Mouse (Mus musculus) cerebellum, postnatal 25 days (tissue): ENCODE measurements at regions not wholly inside any gene's neighbourhood (a gene's known extent, or its start where the extent isn't known, plus 50 kb on each side); places are given as distances from the start of the nearest gene placed in this dataset.

ENCODE experiments used
- DNase-seq, 2 experiments: peaks; one replicate each; pipeline ENCODE4 v3.0.0; 2021; ENCODE audit warnings: mixed read lengths in 2 of 2

DNA sequence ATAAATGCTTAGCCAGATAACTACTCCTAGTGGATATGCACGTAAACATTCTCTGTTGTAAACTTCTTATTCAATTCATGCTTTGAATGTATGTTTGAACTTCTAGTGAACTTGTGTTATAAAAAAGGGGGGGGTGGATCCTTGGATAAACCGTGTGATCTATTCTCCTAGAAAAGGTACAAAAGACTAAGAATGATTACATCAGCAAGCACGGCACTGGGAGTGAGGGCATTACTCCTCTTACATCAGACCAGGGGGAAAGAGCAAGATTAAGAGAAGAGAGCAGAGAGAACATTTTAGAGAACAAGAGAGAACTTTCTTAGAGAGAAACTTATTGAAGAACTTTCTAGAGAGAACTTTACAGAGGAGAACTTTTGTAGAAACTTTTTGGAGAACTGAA lies 442.6 kb upstream of the Kcnab2 start:
- DNase-seq: no peak

DNA sequence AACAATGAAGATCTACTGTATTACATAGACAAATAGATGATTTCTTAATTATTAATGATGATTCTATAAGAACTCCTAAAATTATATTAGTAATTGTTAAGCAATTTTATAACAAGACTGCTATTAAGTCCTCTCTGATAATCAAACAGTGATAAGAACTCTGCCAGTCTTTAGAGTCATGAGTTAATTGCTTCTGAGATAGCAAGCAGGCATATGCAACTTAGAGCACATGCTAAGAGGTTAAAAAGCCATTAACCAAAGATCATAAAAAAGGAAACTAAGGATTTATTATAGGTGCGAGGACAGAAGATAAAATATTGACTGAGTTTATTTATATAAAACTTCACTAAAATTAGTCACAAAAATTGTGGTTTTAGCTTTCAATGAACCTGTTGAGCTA lies 442.2 kb upstream of the Kcnab2 start:
- DNase-seq: no peak

DNA sequence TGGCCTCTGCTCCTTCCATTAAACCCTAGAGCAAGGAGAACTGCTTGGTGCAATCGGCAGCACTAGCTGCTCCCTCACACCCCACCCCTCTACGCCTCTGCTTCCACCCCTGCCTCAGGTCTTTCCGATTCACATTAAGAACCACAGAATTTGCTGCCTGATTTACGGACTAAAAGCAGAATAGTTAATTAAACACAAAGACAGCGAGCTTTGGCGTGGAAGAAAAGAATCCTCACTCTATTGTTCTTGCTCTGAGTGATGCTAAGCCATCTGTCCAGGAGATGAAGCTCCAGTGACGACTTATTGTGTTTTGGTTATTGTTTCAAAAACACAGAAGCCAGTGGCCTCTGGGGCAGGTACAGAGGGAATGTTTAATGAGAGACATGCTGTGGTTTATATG lies 438.9 kb upstream of the Kcnab2 start:
- no peak for DNase-seq

DNA sequence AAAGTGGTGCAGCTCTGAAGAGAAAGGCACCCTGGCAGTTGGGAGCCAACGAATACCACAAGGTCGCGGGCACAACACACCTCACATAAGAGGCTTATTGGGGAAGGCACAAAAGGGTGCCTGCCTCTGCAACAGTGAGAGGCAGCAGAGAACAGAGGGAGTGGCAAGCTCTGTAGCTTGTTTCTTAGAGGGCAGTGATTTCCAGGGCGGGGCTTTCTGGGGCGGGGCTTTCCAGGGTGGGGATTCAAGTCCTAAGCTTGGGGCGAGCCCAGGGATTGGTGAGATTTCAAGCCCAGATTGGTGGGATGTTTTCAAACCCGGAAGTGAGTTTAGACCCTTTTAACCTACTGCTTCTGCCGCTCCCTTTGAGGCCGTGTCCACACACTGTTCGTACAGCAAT lies 435.8 kb upstream of the Kcnab2 start:
- DNase-seq: no peak

DNA sequence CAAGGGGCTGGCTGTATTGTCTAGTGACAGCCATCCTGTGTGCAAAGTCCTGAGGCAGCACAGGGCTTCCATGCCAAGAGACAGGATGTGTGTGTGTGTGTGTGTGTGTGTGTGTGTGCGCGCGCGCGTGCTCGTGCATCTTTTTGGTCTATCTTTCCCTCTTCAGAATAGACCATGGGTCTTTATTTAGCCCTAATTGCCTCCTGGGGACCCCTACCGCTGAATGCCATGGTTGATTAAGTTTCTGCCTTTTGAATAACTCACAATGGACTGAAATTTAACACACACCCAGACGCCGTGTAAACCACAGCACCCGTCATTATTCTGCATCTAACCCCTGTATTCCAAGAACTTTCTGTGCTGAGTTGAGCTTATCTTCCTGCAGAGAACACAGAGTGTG lies 435.2 kb upstream of the Kcnab2 start:
- no peak for DNase-seq

DNA sequence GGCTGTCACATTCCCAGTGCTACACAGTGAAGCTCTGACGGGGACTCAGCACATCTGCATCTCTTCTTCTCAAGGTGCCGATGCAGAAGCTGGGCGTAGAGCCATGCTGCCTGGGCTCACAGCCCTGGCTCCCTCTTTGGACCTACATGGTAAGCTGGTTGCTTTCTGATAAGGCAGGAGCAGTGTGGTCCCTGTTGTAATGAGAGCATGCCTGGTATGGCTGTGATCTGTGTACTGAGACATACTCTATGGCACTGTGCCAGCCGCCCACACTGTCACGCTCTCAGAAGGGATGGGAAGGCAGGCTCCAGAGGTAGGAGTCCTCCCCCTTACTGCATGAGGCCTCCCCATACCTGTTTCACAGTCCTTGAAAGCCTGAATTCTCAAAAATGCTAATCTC lies 430.6 kb upstream of the Kcnab2 start:
- peak in 1 of 2 experiments; percentile 8 for DNase-seq

DNA sequence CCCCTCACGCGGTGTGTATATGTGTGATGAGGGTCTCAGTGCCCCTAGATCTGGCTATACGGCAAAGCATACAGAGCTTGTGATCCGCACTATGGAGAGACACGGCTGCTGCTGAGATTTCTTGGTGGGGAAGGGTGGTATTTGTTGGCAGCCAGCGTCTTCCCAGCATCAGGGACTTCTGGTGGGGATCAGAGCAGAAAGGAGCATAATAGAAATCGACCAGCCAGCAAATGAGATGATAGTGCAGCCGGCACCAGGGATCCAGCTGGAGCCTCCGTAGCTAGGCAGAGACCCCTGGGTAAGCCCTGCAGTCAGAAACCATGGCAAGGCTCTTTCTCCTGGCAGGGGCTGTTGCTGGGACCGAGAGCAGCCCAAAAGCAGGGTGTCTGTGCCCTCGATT lies 425.2 kb upstream of the Kcnab2 start:
- no peak for DNase-seq

DNA sequence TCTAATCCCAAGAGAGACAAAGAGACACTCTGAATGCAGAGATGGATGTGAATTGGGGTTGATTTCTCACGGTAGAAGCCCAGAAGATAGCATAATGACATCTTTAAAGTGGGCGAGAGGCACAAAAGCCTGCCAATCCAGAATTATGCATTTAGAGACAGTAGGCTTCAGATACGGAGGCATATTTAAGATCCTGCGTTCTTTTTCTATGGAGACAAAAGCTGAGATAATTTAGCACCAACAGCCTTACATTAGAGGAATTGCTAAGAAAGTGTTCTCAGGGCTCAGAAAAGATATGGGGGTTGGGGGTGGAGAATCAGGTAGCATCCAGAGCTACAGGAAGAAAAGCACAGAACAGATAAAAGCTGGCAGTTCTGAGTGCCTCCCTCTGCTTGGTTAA lies 422.4 kb upstream of the Kcnab2 start:
- DNase-seq: no peak

DNA sequence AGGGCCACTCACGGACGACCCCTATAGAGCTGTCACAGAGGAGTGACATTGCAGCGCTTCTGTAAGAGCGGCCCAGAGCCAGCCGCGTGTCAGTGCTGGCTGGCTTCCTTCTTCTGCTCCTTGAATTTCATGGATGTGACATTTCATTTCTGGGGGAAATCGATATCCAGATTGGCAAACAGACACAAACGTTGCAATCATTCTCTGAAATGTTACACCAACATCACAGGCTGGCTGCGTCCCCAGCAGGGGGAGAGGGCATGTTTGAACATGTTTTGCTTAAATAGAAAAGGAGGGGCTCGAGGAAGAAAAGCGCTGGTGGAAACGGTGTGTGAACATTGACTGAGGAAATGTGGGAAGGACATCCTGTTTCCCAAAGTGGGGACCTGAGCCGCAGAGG lies 417.4 kb upstream of the Kcnab2 start:
- no peak for DNase-seq

DNA sequence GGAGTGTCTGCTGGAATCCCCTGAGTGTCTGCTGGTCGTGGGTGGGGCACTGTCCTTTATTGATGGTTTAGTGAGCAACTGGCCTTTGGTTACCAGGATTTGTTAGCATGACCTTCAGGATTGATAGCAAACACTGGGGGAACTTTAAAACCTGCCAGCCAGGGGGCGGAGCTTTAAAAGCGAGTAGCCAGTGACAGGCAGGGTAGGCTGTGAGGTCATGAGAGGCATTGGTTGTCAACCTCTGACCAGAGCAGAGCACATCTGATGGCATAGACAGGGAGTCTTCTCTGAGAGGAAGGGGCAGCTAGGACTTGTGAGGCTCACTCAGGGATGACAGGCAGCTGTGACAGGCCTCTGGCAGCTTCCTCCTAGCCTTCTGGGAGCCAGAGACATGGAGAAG lies 415.3 kb upstream of the Kcnab2 start:
- DNase-seq: no peak

DNA sequence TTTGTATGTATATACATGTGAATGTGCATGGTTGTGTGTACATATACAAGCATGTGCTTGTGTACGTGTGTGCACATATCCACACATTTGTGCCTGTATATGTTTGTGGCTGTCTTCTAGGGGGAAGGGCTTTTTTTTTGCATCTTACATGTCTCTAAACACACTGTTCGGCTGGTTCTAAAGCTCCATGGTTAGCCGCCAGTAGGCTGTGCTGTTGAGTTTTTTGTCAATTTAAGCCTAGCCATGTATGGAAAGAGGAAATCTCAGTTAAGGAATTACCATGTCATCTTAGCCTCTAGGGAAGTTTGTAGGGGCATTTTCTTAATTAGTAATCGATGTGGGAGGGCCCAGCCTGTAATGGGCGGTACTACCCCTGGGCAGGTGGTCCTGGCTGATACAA lies 411.5 kb upstream of the Kcnab2 start:
- DNase-seq: no peak

DNA sequence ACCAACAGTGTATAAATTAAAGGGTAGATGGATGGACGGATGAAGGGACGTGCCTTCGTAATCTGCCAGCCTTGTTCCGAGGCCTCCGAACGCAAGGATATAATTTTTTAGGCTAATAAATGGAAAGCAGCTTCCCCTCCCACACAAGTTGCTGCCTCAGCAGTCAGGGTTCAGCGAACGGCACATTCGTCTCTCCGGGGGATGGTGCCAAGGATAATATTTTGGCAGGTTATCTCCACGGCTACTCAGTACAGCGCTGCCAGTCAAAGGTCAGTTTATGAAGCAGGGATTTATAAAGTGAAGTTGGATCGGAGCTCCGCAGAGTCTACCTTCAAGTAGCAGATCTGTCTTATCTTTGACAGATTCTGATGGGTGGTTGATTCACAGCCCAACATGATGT lies 410.6 kb upstream of the Kcnab2 start:
- no peak for DNase-seq

DNA sequence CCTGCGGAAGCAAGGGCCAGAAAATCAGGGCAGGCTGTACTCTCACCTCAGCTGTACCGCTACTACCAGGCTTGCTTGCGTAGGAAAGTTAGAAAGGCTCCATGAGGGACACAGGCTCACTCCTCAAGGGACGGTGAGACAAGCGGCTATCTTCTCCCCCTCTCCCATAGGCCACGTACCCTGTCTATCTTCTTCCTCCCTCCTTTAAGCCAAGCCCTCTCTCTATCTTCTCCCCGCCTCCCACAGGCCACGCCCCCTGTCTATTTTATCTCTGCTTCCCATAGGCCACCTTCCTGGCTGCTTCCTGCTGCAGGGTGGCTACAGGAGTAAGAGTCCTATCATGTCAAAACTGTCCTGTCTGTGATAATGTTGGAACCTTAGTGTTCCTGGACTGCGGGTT lies 409.1 kb upstream of the Kcnab2 start:
- no peak for DNase-seq

DNA sequence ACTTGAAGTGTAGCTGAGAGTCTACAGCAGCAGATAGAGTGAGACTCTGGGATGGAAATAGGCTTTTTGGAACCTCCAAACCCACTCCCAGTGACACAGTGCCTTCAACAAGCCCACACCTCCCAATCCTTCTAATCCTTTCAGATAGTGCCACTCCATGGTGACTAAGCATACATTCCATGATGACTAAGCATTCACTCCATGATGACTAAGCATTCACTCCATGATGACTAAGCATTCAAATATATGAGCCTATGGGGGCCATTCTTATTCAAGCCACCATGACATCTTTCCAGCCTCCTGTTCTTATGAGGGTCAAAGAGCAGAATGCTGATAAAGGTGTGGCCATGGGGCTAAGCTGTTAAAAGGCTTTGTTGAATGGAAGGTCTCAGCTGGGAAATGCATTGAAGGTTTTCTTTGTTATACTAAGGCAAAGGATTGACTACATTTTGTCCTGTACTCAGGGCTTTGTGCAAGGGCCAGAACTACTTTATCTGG lies 403.8 kb upstream of the Kcnab2 start:
- no peak for DNase-seq

DNA sequence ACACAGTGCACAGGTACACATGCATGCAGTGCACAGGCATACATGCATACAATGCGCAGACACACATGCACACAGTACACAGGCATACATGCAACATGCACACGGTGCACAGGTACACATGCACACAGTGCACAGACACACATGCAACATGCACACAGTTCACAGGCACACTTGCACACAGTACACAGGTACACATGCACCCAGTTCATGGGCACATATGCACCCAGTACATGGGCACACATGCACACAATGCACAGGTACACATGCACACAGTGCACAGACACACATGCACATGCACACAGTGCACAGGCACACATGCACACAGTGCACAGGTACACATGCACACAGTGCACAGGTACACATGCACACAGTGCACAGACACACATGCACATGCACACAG lies 402.7 kb upstream of the Kcnab2 start:
- DNase-seq: no peak

DNA sequence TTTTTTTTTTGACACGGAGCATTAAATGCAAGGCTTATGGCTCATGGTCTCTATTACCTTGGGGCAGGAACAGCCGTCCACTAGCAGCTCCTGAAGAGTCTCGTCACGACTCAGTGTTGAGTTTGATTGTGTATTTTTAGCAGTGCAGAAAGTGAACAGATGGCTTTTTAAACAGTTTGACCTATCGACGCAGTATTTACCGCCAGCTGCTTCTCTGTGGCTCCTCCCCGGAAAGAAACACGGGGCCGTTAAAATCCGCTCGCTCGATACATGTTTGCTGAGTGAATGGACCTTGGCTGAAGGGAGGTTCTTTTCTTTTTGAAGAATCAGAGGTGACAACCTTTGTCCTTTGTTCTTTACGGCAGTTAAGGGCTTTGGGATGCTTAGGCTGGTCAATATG lies 401.3 kb upstream of the Kcnab2 start:
- no peak for DNase-seq

DNA sequence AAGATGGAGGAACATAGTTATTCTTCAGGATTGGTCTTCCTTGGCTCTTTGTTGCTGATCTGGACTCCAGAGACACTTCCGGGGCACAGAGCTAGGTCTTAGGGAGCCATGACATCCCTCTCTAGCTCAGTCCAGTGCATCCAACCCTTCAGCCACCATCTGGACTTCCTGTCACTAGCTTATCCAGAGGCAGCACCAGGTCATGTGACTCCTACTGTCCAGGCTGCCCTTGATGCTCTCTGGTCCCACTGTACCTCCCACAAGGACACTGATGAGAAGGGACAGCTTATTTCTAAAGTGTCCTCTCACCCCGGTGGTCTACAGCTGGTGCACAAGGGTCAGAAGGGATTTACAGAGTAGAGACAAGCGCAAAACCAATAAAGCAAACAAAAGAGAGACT lies 400.7 kb upstream of the Kcnab2 start:
- no peak for DNase-seq

DNA sequence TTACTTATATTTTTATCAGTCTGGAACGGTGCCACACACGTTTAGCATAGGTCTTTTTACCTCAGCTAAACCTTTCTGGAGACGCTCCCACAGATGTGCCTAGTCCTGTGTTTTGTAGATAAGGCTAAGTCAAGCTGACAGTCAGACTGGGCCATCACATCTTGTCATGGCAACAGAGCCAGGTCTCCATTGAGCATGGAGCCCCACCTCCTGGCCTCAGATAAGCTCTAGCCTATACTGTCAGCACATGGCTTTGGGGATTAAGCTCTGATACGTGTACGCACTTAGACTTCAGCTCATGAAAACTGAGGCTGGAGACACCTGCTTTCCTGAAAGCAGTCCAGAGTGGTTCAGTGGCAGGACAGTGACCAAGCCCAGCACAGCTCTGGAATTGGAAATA lies 392.4 kb upstream of the Kcnab2 start:
- DNase-seq: no peak

DNA sequence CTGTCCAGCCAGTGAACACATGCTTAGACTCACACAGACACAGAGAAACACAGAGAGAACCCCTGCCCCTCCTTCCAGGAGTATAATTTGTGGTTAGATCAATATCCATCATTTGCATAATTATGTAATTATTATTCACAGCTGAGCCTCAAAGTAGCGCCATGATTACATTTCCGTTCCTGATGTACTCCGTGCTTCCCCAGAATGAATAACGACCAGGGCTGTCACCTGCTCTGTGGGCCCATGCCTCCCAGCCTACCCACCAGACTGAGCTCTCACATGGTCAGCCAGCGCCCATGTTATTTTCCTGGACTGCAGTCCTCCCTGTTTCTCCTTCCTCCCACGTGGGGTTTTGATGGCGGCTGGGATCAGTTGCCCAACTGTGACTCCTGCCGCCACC lies 388.2 kb upstream of the Kcnab2 start:
- DNase-seq: no peak

DNA sequence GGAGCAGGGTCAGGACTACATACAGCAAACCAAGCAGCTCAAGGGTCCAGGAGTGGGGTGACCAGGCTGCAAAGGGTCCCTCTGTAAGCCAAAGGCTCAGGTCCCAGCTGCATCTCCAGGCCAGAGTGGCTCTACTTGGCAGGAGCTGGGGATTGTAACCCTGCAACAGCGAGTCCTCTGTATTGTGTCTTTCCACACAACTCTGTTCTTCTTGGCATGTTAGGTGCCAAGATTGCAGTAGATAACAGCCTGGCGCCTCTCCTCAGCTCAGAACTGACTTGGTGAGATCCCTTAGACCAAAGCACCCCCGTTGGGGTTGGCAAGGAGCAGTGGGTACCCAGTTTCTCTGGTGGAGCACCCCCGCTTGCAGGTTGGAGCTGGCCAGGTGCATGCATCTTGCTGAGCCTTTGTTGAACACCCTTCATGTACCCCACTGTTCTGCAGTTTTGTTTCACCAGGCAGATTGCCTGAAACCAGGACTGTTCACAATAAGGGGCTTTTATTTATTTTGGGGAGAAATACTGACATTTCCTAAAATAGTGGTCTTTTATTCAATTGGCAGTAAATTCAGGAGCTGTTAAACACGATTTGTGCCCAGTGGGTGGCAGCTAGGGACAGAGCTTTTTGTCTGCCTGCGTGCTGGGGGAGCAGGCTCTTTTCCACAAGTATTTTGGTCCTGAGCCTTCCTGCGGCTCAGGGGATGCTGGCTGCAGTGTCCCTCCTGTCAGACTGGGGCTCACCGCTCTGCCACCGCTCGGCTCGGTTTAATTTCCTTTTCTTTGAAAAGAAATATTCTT lies 385.3 kb upstream of the Kcnab2 start:
- peak in 1 of 2 experiments; percentile 18 for DNase-seq

DNA sequence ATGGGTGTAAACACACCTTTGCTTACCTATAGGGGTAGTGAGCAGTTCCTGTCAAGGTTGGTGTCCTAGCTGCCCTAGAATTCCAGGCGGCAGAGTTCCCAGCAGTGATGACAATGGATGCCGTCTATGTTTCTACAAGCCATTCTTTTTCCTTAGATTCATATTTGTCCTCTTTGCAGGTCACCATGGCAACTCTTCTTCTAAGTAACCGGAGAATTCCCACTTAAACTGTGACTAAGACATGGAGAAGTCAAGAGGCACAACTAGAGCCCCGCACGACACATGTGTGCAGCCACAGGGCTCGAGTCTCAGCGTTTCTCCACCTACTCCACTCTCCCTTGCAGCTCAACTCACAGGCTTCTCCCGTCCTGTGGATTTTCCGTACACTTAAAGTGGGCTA lies 381.5 kb upstream of the Kcnab2 start:
- DNase-seq: no peak

DNA sequence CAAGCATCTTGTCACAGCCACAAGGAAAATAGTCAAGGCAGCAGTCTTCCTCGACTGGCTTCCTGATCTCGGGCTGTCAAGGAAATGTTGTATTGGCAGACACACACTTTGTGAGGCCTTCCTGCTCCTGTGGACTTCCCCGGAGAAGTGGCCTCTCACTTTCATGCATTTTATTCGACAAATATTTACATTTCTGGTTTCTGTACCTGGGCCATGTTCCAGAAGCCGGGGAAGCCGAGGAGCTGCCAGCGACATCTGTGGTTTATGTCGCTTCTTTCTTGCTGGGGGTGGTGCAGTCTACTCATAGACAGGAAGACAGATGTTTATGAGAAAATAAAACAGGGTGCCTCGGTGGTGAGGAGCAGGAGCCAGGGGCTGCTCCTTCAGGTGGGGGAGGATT lies 372.5 kb upstream of the Kcnab2 start:
- DNase-seq: no peak

DNA sequence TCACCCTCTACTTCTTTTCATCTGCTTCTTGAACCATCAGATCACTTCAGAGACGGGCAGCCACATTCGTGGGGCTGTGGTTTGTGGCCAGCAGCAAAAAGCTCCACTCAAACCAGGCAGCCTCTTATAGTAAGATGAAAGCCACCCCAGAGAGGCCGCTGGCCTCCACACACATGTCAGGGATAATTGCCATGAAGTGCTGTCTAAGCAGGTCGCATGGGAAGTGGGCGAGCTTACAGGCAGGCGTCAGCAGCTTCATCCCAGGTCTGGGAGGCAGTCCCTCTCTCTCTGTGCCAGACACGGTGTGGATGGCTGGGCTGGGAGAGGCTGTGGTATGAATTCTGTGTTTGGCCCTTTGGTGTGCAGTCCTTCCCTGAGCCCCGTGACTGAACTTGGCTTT lies 358.4 kb upstream of the Kcnab2 start:
- DNase-seq: no peak

DNA sequence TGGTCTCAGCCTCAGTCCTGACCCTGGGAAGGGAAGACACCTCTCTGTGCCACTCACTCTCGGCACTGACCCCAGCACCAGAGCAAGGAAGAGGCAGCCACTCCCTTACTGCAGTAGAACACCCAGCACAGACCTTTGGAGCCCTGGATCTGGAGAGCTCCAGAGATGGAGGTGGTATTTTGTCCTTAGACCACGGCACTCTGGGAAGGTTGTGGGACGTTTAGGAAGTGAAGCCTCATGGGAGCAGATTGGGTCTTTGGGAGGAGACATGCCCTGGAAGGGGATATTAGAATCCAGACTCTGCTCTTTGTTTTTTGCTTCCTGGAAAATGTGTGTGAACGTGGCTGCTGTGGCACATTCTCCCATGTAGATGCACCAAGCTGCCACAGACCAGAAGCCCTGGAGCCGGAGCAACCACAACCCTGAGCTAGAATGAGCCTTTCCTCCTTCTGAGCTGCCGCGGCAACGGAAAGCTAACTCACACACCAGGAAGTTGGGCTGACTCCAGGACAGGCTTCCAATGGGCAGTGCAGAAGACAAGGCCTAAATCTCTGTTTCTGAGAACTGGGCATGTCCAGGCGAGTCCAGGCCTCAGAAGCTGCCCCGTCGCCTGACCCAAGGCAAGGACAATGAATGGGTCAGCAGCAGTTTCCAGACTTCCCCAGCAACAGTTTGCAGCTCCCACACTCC lies 356.9 kb upstream of the Kcnab2 start:
- peak; percentile 40 to 58 for DNase-seq
